Mouse (Mus musculus) brain, embryonic 14.5 days (tissue): Measurements from ENCODE around the gene C1qtnf1. TPM values are rescaled to one million over a fixed set of nuclear protein-coding genes. Genes with fewer than 3 reads are reported as not detected.

Source experiments
- DNase-seq: peaks from one replicate; pipeline ENCODE4 v3.0.0-alpha.2; 2011; ENCODE audit warnings: low read depth
- CTCF ChIP-seq: fragments of 200-500 bp; IDR thresholded peaks from 2 replicates; pipeline ENCODE4 v1.5.1; 2012; ENCODE audit warnings: inconsistent platforms, mild to moderate bottlenecking, moderate library complexity, borderline replicate concordance; ENCODE audit not compliant: insufficient read depth, insufficient read length; ENCODE audit errors: extremely low read depth
- POLR2A ChIP-seq: fragments of 200-500 bp; IDR thresholded peaks from 2 replicates; pipeline ENCODE4 v1.6.1; 2012; ENCODE audit warnings: mild to moderate bottlenecking, inconsistent platforms, borderline replicate concordance; ENCODE audit not compliant: poor library complexity, insufficient read depth, insufficient read length, severe bottlenecking; ENCODE audit errors: extremely low read depth
- polyA plus RNA-seq: library from polyadenylated mRNA; depleted of rRNA; stranded (reverse); fragments of >200 nt; gene quantifications from 2 replicates; pipeline ENCODE4 v1.2.3, GENCODE M21; 2012

Gene C1qtnf1
- polyA plus RNA-seq, 1 experiment, result 5.9 TPM

GRCm38 (mm10) chr11:118428460-118428868 lies 461 bp downstream of the C1qtnf1 start:
- TF ChIP-seq POLR2A (no peak), CTCF (no peak)
- DNase-seq, result peak; percentile 29

GRCm38 (mm10) chr11:118428944-118429709 lies 1.1 kb downstream of the C1qtnf1 start:
- DNase-seq, result no peak

GRCm38 (mm10) chr11:118430291-118430885 lies 2.4 kb downstream of the C1qtnf1 start:
- no peak for TF ChIP-seq CTCF
- no peak for TF ChIP-seq POLR2A
- no peak for DNase-seq

More at GRCm38 (mm10) chr11:118428944-118429709, 1.1 kb downstream of the C1qtnf1 start:
- no peak for TF ChIP-seq POLR2A

GRCm38 (mm10) chr11:118431100-118431948 lies 3.3 kb downstream of the C1qtnf1 start:
- TF ChIP-seq CTCF (no peak), POLR2A (no peak)
- DNase-seq, result no peak

DNA sequence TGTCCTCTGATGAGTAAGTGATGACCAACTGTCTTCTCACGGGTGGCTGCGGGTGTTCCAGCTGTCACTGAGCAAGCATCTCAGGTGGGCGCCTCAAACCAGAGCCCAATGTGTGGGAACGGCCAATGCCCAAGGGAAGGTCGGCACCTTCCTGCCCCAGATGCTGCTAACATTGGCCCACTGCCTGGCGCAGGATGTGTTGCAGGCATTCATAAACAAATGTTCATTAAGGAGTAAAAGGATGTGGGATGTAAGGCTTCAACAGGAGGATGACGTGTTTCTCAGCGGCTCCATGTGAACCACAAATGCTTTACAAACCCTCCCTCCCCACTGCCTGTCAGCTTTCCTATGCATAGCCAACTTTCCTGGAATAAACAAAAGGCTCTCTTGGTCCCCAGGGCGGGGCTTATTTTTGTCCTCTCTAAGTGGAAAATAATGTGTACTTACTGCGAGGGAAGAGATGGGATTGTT lies 5.4 kb downstream of the C1qtnf1 start:
- TF ChIP-seq CTCF (no peak), POLR2A (no peak)
- peak; percentile 82 for DNase-seq

DNA sequence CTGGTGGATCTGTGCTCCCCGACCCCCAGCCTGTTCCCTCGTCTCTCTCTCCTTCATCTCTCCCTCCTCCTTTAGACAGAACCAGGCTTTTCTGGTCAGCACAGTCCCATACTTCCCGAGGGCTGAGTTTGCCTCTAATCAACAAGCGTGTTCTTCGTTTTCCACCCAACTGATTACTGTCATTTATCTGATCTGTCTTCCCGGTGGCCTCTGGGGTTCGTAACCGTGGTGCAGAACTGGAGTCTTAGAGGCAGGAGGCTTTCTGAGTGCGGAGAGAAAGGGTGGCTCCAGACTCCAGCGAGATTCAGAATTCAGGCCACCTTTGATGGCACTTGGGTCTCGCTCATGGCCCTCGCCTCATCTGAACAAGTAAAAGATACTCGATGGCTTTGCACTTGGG lies 6.1 kb downstream of the C1qtnf1 start:
- DNase-seq, result no peak
- no peak for TF ChIP-seq CTCF
- TF ChIP-seq POLR2A, result no peak

GRCm38 (mm10) chr11:118436471-118436935 lies 8.5 kb downstream of the C1qtnf1 start:
- TF ChIP-seq CTCF (peak; percentile 40; the same call in 1 of the 2 replicates), POLR2A (no peak)
- peak; percentile 82 for DNase-seq

- TF ChIP-seq POLR2A, result no peak
- TF ChIP-seq CTCF, result no peak
- DNase-seq, result peak; percentile 94
These were observed 10.8 kb downstream of the C1qtnf1 start for GRCm38 (mm10) chr11:118438665-118439414.

DNA sequence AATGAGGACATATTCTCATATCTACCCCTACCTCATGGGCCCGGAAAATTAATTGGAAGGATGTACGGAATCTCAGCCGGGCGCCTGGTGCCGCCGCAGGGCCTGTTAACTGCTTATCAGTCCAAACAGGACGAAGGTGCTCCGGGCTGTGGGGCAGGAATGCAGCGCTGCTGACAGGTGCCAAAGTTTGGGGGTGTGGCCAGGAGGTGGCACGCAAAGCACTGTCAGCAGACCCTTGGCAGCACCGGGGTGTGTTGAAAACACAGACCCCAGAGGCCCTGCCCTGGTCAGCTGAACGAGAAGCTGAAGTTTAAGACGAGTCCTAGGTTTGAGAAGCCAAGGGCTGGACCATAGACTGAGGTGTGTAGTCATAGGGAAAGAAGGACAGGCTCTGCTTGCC lies 14.7 kb downstream of the C1qtnf1 start:
- DNase-seq, result peak; percentile 46
- TF ChIP-seq CTCF, result no peak
- no peak for TF ChIP-seq POLR2A

DNA sequence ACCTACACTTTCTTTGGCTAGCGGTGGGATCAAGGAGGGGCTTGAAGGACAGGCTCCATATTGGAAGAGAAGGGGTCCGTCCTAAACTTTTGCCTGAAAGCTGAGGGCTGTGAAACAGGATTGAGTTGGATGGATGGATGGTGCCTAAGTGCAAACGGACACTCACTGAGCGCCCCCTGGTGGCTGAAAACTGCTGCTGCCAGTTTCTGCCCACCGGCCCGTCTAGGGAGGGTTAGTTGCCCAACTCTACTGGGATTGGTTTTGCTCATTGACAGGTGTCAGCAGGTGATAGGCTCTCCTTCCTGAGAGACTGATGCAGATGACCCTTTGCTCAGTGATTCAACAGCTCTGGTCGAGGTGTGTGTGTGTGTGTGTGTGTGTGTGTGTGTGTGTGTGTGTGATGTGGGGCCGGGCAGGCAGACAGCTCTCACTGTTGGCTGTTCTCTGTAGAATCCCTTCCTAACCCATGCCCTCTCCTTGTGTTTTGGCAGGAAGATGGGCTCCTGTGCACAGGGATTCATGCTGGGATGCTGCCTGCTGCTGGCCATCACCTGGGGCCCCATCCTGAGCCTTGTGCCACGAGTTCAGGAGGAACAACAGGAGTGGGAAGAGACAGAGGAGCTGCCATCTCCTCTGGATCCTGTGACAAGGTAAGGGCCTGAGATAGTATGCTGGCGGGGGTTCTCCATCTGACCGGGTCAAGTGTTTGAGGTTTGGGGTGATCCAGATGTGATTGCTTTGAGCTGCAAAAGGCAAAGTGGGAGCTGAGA lies 15.4 kb downstream of the C1qtnf1 start:
- TF ChIP-seq CTCF (peak; percentile 94), POLR2A (no peak)
- peak; percentile 76 for DNase-seq
